Mouse (Mus musculus) heart, postnatal 0 days (tissue): Measurements from ENCODE around the gene Pllp.

Source experiments
- CTCF ChIP-seq: IDR thresholded peaks from 2 replicates; pipeline ENCODE4 v1.5.1; 2016; ENCODE audit warnings: antibody characterized with exemption, control low read depth, low read depth
- EP300 ChIP-seq: IDR thresholded peaks from 2 replicates; pipeline ENCODE4 v1.6.1; 2016; ENCODE audit warnings: antibody characterized with exemption, low read depth

GRCm38 (mm10) chr8:94694701-94695100 lies 1.4 kb downstream of the Pllp start:
- TF ChIP-seq CTCF: no peak
- no peak for TF ChIP-seq EP300
